Mouse (Mus musculus): ENCODE measurements around the gene Rassf7.

DNA sequence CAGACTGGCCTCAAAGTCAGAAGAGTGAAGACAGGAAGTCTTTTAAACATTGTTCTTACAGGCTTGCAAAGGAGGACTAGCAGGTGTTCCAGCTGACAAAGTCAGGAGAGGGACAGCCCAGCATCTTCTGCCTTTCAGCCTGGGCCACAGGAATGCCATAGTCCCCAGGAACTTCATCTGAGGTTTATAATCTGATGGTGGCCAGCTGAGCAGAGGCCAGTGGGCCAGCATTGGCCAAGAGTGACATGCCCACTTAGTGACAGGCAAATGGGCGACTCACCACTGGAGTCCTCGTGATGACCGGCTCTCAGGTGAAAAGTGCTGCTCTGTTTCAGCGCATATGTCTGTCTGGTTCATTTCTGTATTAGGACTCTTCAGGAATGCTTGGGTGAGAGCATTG is 14.9 kb downstream of the Rassf7 start:
- TF ChIP-seq POLR2A (IDR thresholded peaks at IDR 0.05; ENCODE audit: insufficient read depth, low read depth, low read length) (no peak), CTCF (IDR thresholded peaks at IDR 0.05; ENCODE audit: insufficient read depth, low read depth, low read length) (no peak)

Data from olfactory bulb, adult 2 months (tissue).